Mouse (Mus musculus): Measurements from ENCODE around the gene Podxl2.

Gene Podxl2

DNA sequence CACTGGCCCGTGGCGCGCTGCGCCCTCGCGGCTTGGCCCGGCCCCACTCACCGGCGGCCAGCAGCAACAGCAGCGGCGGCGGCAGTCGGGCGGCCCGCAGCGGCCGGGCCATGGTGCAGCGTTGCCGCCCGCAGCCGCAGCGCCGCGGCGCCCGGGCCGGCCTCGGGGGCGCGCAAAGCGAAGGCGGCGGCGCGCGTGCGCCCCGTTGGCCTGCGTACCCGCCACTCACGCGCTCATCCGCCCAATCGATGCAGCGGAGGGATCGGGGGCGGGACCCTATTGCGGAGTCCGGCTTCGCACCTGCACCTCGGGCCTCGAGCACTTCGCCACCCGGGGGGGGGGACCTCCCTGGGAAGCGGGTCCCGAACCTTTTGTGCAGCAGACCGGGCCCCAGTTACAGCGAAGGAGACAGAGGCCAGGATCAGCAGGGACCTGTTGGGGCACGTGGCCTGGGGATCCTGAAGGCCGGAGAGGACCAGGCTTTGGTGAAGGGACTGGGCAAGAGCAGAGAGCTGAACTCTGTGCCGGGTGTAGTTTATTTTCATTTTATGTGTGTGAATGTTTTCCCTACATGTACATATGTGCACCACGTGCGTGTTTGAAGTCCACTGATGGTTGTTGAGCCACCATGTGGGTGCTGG lies at the start of gene Podxl2:
Podxl2 (minus strand) TSS at position 177 of the 641 bp plus-strand sequence.
- peak; percentile 73 for DNase-seq (ENCODE audit: low spot score)

DNA sequence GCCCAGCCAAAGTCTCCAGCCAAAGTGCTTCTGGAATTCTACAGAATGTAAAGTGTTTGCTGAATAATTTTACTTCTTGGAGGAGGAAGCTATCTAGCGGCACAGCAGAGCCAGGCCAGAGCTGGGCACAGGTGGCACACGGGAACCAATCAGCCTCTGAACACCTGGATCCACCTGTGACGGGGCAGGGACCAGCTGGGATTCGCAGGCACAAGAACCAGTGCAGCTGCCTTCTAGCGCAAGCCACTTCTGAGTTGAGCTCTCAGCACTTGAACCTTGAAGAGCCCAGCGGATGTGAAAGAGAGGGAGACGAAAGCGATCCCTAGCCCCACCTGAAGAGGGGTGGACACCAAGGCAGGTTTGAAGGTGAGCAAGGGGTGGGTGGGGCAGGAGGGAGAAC lies 44.0 kb upstream of the Podxl2 start:
- no peak for DNase-seq (ENCODE audit: low spot score)

DNA sequence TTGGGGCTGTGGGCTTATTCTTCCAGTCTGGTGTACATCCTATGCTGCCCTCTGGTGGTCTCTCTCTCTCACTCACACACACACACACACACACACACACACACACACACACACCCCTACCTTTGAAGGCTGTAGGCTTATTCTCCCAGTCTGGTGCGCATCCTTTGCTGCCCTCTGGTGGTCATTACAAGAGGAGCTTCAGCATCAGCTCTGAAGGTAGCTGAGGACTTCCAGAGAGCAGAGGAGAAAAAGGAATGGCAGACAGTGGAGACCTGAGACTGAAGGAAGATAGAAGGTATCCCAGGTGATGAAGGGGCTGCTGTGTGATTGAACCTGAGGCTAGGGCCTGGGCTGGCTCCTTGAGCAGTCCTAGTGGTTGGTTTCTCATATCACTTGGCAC lies 41.3 kb upstream of the Podxl2 start:
- peak; percentile 42 for DNase-seq (ENCODE audit: low spot score)

DNA sequence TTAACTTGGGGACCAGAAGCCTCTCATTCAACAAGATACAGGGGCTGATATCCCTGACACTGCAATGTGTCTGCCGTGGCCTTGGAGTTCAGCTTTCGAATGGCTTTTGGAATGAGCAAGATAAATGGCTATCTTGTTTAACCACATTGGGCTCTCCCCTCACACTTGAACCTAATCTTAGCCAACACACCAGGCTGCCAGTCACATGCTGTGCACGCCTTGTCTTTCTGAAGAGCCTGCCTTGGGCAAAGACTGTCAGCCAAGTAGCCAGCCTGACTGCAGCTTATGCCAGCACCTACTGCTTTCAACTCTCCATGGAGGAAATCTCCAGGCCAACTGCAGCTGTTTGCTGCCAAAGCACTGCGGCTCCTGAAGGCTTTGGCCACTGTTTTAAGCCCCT lies 40.7 kb upstream of the Podxl2 start:
- no peak for DNase-seq (ENCODE audit: low spot score)

- no peak for DNase-seq (ENCODE audit: low spot score)
Observed at GRCm38 (mm10) chr6:88914799-88915198, 40.0 kb upstream of the Podxl2 start.

DNA sequence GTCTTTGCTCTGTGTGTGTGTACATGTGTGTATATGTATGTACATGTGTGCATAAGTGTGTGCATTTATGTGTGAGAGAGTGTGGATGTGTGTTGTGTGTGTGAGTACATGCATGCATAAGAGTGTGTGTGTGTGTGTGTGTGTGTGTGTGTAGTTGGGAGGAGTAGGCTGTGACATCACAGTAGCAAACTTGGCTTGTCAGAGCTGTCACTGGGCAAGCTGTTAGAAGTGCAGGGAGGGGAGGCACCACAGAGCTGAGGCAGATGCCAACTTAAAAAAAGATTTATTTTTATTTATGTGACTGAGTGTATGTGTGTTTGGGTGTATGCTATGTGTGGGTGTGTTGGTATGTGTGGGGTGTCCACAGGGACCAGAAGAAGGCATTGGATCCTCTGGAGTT lies 38.6 kb upstream of the Podxl2 start:
- DNase-seq (ENCODE audit: low spot score) = no peak

DNA sequence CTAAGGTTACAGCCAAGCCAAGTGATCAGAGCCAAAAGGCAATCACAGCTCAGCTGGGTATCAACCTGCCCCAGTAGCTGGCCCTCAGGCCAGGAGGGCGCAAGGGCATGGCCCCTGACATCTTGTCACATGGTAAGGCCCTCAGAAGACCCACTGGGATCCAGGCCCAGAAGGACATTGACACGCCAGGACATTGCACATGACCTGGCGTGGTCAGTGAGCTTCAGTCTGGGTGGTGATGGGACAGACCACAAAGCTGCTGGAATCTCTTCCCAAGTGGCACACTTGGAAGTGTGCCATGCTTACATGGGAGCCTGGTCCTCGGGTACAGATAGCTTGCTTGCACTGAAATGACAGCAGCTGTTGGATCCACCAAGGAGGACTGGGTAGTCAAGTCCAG lies 38.2 kb upstream of the Podxl2 start:
- DNase-seq (ENCODE audit: low spot score) = no peak

GRCm38 (mm10) chr6:88909151-88909550 lies 34.3 kb upstream of the Podxl2 start:
- DNase-seq (ENCODE audit: low spot score) = no peak

GRCm38 (mm10) chr6:88906369-88907108 lies 31.7 kb upstream of the Podxl2 start:
- DNase-seq (ENCODE audit: low spot score) = peak; percentile 52

- no peak for DNase-seq (ENCODE audit: low spot score)
Observed at GRCm38 (mm10) chr6:88905042-88905441, 30.2 kb upstream of the Podxl2 start.

DNA sequence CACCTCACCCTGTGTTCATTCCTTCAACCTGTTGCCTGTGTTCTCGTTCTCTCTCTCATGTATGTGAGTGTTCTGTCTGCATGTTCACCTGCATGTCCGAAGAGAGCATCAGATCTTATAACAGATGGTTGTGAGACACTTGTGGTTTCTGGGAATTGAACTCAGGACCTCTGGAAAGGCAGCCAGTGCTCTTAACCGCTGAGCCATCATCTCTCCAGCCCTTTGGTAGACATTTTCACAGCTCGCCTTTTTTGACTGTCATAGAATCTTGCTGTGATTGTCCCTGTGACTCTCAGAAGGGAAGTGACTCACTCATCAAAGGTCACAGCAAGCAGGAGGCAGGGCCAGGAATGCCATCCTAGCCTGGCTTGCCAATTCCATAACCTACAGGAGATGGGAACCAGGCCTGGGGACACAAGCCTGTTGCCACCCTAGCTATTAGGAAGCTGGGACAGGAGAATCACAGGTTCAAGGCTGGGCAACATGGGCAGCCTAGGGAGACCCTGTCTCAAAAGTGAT lies 29.7 kb upstream of the Podxl2 start:
- DNase-seq (ENCODE audit: low spot score) = no peak

DNA sequence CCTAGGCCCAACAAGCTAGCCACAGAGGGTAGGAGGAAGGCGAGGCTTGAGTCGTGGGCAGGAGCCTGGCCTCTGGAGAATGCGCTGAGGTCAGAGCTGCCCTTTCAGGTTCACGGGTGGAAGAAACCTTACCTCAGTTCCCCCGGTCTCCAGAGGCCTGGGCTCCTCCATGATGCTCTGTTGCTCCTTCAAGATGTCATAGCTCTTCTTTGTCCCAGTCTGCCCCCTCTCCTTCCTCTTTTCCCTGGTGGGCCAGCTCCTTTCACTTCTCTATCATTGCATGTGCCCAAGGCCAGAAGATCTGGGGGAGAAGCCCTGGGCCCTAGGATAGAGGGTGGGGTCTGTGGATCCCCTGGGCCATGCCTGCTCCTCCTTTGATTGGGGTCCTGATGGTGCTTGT lies 28.9 kb upstream of the Podxl2 start:
- no peak for DNase-seq (ENCODE audit: low spot score)

DNA sequence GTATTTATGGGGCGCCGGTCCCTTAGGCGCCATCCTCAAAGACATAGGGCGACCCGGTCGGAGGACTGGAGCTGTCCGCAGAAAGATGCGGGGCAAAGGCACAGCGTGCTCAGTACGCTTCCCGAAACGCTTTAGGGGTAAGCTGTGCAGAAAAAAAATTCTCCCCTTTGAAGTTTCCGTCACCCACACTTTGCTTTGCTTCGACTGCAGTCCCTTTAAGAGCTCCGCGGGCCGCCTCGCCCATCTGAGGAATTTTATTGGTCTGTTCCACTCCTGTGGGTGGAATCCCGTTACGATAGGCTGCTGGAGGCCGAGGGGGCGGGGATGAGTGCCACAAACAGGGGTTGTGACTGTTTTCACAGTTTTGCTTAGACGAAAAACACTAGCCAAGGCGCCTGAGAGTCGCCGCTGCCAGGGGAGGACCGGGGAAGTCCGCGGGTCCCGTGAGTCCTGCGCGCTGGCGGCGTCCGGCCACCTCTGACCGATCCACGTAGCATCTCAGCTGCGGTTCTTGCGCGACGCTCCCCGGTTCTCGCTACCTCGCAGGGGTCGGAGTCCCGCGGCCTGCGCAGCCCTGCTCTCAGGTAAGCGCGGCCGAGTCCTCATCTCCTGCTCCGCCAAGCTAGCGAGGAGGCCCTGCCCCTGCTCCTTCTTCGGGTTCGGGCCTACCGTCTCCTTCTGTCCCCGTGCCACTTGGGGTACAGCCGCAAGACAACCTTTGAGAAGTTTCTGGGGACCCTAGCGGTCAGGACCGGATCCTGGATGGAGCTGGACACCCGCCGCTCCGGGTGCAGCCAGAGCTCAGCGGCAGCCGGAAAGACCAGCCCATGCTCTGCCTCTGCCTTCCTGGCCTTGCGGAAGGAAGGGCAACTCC lies 27.3 kb upstream of the Podxl2 start, which contains the start of gene Tpra1:
Tpra1 (plus strand) TSS at position 305 of the 874 bp plus-strand sequence.
- peak; percentile 83 for DNase-seq (ENCODE audit: low spot score)

- DNase-seq (ENCODE audit: low spot score) = no peak
Observed at GRCm38 (mm10) chr6:88901471-88901870, 26.6 kb upstream of the Podxl2 start.

GRCm38 (mm10) chr6:88899628-88900027 lies 24.8 kb upstream of the Podxl2 start:
- no peak for DNase-seq (ENCODE audit: low spot score)

GRCm38 (mm10) chr6:88899086-88899485 lies 24.2 kb upstream of the Podxl2 start:
- no peak for DNase-seq (ENCODE audit: low spot score)

- DNase-seq (ENCODE audit: low spot score) = peak; percentile 90
Observed at GRCm38 (mm10) chr6:88898534-88899048, 23.7 kb upstream of the Podxl2 start, which contains the start of gene Mcm2. Gene Mcm2, minus strand, starts transcription at chr6:88898780.

- DNase-seq (ENCODE audit: low spot score) = no peak
Observed at GRCm38 (mm10) chr6:88897246-88897645, 22.4 kb upstream of the Podxl2 start.

- DNase-seq (ENCODE audit: low spot score) = no peak
Observed at GRCm38 (mm10) chr6:88895943-88896342, 21.1 kb upstream of the Podxl2 start.

GRCm38 (mm10) chr6:88893559-88893958 lies 18.7 kb upstream of the Podxl2 start:
- DNase-seq (ENCODE audit: low spot score) = peak; percentile 38

GRCm38 (mm10) chr6:88890832-88891231 lies 16.0 kb upstream of the Podxl2 start:
- no peak for DNase-seq (ENCODE audit: low spot score)

DNA sequence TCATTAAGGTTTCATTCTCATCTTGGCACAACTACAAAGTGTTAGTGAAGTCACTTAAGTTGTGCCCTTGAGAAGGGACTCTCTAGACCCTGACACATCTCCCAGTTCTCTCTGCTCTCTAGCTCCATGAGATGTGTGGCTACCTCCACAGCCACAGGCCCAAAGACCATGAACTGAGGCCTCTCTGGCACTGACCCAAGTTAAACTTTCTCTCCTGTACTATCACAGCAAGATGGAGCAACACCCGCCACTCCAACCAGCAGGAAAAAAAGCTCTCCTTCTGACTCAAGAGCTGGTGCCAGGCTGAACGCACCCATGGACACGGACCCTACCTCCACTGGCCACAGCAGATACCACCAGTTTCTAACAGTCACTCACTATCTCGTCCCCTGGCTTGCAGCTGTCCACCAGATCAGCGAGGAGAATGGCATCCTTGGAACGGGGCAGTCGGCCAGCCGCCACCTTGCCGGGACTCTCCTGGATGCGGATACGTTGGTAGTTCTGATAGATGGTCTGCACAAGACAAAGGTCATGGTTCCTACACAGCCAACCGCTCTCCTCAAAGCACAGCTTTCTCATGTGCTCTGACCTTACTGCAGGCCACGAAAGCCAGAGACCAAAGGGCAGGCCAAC lies 14.7 kb upstream of the Podxl2 start:
- DNase-seq (ENCODE audit: low spot score) = no peak
